Mouse (Mus musculus): ENCODE measurements around the gene Olfr140. TPM values are rescaled to one million over a fixed set of nuclear protein-coding genes. Genes with fewer than 3 reads are reported as not detected.

The Olfr140 gene
- polyA plus RNA-seq (2012; rRNA removed): not detected in 2 replicates

DNA sequence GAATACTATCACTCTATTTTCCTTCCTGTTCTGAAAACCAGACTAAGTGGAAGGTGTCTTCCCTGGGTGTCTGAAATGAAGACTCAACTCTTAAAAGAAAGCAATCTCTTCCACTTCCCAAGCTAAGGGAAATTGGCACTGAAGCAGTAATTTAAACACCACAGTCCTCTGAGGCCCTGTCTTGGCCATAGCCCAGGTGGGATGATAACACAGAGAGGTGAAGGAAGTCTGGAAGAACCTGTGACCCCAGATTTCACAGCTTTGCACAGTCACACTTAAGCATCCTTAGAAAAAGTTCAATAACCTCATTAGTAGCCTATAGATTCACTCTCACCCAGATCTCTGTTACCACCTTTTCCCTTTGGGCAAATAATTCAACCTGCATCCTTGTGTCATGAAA lies at the start of gene Olfr140:
Gene Olfr140 (minus strand): TSS at position 101 of the 400 bp plus-strand sequence.

DNA sequence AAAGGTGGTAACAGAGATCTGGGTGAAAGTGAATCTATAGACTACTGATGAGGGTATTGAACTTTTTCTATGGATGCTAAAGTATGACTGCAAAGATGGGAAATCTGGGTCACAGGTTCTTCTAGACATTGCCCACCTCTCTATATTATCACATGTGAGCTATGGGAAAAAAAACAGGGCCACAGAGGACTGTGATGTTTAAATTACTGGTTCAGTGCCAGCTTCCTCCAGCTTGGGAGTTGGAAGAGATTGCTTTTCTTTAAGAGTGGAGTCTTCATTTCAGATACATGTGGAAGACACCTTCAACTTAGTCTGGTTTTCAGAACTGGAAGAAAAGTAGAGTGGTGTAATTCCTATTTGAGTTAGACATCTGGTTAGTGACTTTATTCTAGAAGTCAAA lies 28.4 kb downstream of the Olfr140 start, which contains the start of gene Olfr1265:
Gene Olfr1265 (plus strand): TSS at position 301 of the 400 bp plus-strand sequence.

DNA sequence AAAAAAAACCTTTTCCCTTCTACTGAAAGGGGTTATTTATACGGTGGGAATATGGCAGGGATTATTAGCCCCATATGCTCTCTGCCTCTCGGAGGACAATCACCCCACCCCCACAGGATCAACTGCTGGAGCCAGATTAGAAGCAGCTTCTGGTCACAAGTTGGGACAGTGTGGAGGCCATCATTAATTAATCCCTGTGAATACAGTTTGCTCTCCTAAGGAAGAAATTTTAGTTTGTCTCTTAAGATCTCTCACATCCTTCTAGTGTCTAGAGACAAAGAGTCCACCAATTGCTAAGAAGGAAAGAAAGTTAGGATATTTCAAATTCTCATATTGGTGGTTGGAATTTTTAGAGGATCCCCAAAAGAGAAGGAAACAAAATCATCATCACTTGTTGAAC lies 37.9 kb downstream of the Olfr140 start, which contains the start of gene Olfr1264:
Gene Olfr1264 (minus strand): TSS at position 101 of the 400 bp plus-strand sequence.

DNA sequence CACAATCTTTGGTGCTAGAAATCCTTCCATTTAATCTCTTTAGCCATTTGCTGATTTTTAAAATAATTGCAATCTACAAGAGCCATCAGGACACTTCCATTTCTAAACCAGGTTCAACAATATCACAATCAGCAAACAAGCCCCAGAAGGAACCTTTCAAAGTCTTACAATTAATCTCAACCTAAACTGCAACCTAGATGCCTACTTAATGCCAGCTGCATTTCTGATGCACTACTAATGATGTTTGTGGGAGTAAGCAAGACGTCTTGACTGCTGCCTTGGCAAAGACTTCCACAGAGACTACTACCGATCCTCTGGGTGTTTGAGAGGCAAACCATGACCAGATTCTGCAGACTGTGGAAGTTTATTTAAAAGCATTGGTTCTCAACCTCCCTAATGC lies 51.6 kb downstream of the Olfr140 start, which contains the start of gene Olfr1263:
Gene Olfr1263 (plus strand): TSS at position 301 of the 400 bp plus-strand sequence.

DNA sequence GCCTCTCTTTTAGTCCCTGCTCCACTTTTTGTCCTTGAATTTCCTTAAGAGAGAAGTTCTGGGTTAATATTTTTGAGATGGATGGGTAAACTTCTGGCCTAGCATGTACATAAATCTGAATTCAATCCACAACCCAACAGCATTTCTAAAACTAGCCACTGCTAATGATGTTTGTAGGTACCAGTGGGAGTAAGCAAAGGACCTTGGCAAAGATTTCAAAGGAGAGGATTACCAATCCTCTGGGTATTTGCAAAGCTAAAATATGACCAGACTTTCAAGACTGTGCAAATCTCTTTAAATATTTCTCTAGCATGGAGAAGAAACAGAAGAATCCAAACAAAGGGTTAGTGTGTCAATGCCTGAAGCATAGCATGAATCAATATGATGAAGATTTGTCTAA lies 63.5 kb downstream of the Olfr140 start, which contains the start of gene Olfr1262:
Gene Olfr1262 (plus strand): TSS at position 301 of the 400 bp plus-strand sequence.

Other genes starting within 250 kb of the Olfr140 start
- not detected in 2 replicates for gene Olfr1256, start 222.0 kb downstream of the Olfr140 start, polyA plus RNA-seq (2012; rRNA removed)
- gene Olfr48, start 215.4 kb downstream of the Olfr140 start, polyA plus RNA-seq (2012; rRNA removed): not detected in 2 replicates
- not detected in 2 replicates for gene Olfr1257, start 185.2 kb downstream of the Olfr140 start, polyA plus RNA-seq (2012; rRNA removed)
- gene Olfr1258, start 136.3 kb downstream of the Olfr140 start, polyA plus RNA-seq (2012; rRNA removed): not detected in 2 replicates
- gene Olfr1259, start 114.9 kb downstream of the Olfr140 start, polyA plus RNA-seq (2012; rRNA removed): not detected in 2 replicates
- gene Olfr1260, start 89.3 kb downstream of the Olfr140 start, polyA plus RNA-seq (2012; rRNA removed): not detected in 2 replicates
- not detected in 2 replicates for gene Olfr1261, start 72.4 kb downstream of the Olfr140 start, polyA plus RNA-seq (2012; rRNA removed)
- not detected in 2 replicates for gene Olfr1262, start 63.4 kb downstream of the Olfr140 start, polyA plus RNA-seq (2012; rRNA removed)
- not detected in 2 replicates for gene Olfr1263, start 51.5 kb downstream of the Olfr140 start, polyA plus RNA-seq (2012; rRNA removed)
- gene Olfr1264, start 38.0 kb downstream of the Olfr140 start, polyA plus RNA-seq (2012; rRNA removed): not detected in 2 replicates
- gene Olfr1265, start 28.3 kb downstream of the Olfr140 start, polyA plus RNA-seq (2012; rRNA removed): not detected in 2 replicates
- not detected in 2 replicates for gene Olfr1269, start 57.8 kb upstream of the Olfr140 start, polyA plus RNA-seq (2012; rRNA removed)
- not detected in 2 replicates for gene Olfr32, start 78.7 kb upstream of the Olfr140 start, polyA plus RNA-seq (2012; rRNA removed)
- not detected in 2 replicates for gene Olfr1270, start 89.5 kb upstream of the Olfr140 start, polyA plus RNA-seq (2012; rRNA removed)
- not detected in 2 replicates for gene Olfr1506, start 160.9 kb upstream of the Olfr140 start, polyA plus RNA-seq (2012; rRNA removed)
- not detected in 2 replicates for gene Olfr142, start 194.0 kb upstream of the Olfr140 start, polyA plus RNA-seq (2012; rRNA removed)
- not detected in 2 replicates for gene Olfr1271, start 207.4 kb upstream of the Olfr140 start, polyA plus RNA-seq (2012; rRNA removed)
- gene Olfr1272, start 229.2 kb upstream of the Olfr140 start, polyA plus RNA-seq (2012; rRNA removed): not detected in 2 replicates